Mouse (Mus musculus) myocyte (in vitro differentiated cells): ENCODE results near the gene Cd300lf.

Experiments used
- POLR2A ChIP-seq: IDR thresholded peaks from one replicate; pipeline ENCODE4 v1.6.1; 2011; ENCODE audit warnings: low read depth, mild to moderate bottlenecking, control low read depth, moderate library complexity; ENCODE audit not compliant: insufficient read length
- POLR2AphosphoS2 ChIP-seq: IDR thresholded peaks from one replicate; pipeline ENCODE4 v1.6.1; 2011; ENCODE audit warnings: low read depth, control low read depth; ENCODE audit not compliant: insufficient read length
- TCF12 ChIP-seq: IDR thresholded peaks from one replicate; pipeline ENCODE4 v1.6.1; 2011; ENCODE audit warnings: mild to moderate bottlenecking, control low read depth; ENCODE audit not compliant: poor library complexity, insufficient read depth, severe bottlenecking

DNA sequence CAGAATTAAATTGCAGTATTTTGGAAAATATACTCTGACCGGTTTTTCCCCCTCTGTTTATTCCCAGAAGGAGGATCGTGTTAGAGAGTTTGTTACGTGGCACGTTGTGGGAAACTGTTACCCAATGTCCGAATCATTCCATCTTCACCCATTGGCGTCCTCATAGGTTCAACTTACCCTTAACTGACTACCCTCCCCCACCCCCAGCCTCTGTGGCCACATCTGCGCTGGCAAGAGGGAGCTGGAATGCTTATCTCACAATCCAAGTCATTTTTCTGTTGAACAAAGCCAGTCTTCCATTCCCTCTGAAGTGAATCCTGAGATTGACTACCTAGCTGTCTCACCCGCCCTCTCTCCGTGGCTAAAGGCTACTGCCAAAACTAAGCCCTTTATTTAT, 28.4 kb upstream of the Cd300lf start:
- TF ChIP-seq POLR2A, result no peak
- TF ChIP-seq TCF12, result no peak
- TF ChIP-seq POLR2AphosphoS2, result no peak
